Mouse (Mus musculus): ENCODE measurements around the gene Atp5b. TPM values are rescaled to one million over a fixed set of nuclear protein-coding genes. Genes with fewer than 3 reads are reported as not detected.
"Not testable (repeated sequence)": the region's sequence is repeated elsewhere in the genome, so short reads cannot be mapped to it uniquely, and the experiment has no call there.

Atp5b gene
- polyA plus RNA-seq, 1 experiment from 2014 or later, result 455 TPM

DNA sequence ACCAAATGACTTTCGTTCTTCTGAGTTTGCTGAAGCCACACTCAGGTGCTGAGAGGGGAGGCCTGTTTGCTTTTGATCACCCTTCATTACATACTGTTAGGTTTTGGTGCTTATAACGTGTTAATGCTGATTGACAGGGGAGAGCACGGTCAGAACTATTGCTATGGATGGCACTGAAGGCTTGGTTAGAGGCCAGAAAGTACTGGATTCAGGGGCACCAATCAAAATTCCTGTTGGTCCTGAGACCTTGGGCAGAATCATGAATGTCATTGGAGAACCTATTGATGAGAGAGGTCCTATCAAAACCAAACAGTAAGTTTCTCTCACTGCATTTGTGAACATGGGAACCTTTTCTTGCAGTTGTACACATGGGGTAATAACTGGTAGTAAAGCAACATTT, 1.1 kb downstream of the Atp5b start:
- H3K79me2 ChIP-seq (ENCODE audit: inconsistent target), result peaks cover 48% of the 10 kb centered on the region
- 0% methylated on average over 3 of the region's 3 CpGs for WGBS (ENCODE audit: missing documents)
- peaks cover 43% of the 10 kb centered on the region for H3K36me3 ChIP-seq (ENCODE audit: inconsistent target)
- H3K27ac ChIP-seq, result peak overlapping the region; percentile 84
- H3K4me3 ChIP-seq (ENCODE audit: inconsistent target), result peak overlapping the region; percentile 94

DNA sequence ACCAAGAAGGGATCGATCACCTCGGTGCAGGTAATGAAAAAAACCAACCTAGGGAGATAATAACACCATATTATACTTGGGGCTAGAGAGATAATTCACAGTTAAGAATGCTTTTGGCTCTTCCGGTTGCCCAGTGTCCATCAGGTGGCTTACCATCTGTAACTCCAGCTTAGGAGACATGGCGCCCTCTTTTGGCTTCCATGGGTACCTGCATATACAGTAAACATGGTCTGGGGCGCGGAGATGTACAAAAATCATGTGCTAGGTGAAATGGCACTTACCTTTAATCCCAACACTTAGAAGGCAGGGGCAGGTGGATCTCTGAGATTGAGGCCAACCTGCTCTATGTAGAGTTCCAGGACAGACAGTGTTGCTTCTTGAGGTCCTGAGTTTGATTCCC, 3.3 kb downstream of the Atp5b start:
- Histone ChIP-seq H3K27ac (no peak overlapping the region), H3K4me3 (ENCODE audit: inconsistent target) (no peak overlapping the region), H3K36me3 (ENCODE audit: inconsistent target) (peaks cover 51% of the 10 kb centered on the region), H3K79me2 (ENCODE audit: inconsistent target) (peaks cover 48% of the 10 kb centered on the region)
- WGBS (ENCODE audit: missing documents), result 82% methylated on average over 6 of the region's 6 CpGs

DNA sequence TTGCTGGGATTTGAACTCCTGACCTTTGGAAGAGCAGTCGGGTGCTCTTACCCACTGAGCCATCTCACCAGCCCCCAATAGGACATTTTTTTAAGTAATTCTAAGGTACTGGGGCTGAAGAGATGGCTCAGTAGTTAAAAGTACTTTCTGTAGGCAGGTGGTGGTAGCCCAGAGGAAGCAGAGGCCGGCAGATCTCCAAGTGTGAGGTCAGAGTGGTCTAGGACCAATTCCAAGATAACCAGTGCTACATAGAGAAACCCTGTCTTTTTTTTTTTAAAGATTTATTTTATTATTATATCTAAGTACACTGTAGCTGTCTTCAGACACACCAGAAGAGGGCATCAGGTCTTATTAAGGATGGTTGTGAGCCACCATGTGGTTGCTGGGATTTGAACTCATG, 4.1 kb downstream of the Atp5b start:
- not testable (repeated sequence) for H3K4me3 ChIP-seq (ENCODE audit: inconsistent target); H3K27ac ChIP-seq
- WGBS (ENCODE audit: missing documents), result 64% methylated on average over 1 of the region's 2 CpGs
- Histone ChIP-seq H3K36me3 (ENCODE audit: inconsistent target) (peaks cover 51% of the 10 kb centered on the region), H3K79me2 (ENCODE audit: inconsistent target) (peaks cover 48% of the 10 kb centered on the region)

DNA sequence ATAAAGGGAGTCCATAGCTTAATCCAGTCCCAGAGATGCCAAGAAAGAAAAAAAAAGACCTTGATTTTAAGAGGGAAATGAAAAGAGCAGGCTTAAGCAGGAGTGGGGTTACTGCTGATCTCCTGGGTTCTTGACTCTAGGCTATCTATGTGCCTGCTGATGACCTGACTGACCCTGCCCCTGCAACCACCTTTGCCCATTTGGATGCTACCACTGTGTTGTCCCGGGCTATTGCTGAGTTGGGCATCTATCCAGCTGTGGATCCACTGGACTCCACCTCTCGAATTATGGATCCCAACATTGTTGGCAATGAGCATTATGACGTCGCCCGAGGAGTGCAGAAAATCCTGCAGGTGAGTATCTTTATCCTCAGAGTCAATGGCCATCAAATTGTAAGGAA, 5.1 kb downstream of the Atp5b start:
- no peak overlapping the region for H3K4me3 ChIP-seq (ENCODE audit: inconsistent target)
- H3K79me2 ChIP-seq (ENCODE audit: inconsistent target), result peaks cover 47% of the 10 kb centered on the region
- H3K36me3 ChIP-seq (ENCODE audit: inconsistent target), result peaks cover 51% of the 10 kb centered on the region
- no peak overlapping the region for H3K27ac ChIP-seq
- WGBS (ENCODE audit: missing documents), result 94% methylated on average over 5 of the region's 5 CpGs

DNA sequence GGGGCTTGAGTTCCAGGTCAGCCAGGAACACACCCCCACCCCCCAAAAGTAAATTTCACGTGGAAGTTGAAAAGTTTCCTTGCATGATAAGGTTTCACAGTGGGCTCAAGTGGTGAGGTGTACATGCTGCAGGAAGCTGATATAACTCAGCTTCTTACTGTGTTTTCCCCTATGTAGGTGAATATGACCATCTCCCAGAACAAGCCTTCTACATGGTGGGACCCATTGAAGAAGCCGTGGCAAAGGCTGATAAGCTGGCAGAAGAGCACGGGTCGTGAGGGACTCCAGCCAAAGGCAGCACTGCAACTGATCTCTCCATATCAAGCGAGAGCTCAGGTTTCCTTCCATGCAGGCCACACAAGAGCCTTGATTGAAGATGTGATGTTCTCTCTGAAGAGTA, 6.8 kb downstream of the Atp5b start:
- Histone ChIP-seq H3K36me3 (ENCODE audit: inconsistent target) (peaks cover 51% of the 10 kb centered on the region), H3K27ac (no peak overlapping the region), H3K79me2 (ENCODE audit: inconsistent target) (peaks cover 42% of the 10 kb centered on the region), H3K4me3 (ENCODE audit: inconsistent target) (no peak overlapping the region)
- 86% methylated on average over 5 of the region's 5 CpGs for WGBS (ENCODE audit: missing documents)

DNA sequence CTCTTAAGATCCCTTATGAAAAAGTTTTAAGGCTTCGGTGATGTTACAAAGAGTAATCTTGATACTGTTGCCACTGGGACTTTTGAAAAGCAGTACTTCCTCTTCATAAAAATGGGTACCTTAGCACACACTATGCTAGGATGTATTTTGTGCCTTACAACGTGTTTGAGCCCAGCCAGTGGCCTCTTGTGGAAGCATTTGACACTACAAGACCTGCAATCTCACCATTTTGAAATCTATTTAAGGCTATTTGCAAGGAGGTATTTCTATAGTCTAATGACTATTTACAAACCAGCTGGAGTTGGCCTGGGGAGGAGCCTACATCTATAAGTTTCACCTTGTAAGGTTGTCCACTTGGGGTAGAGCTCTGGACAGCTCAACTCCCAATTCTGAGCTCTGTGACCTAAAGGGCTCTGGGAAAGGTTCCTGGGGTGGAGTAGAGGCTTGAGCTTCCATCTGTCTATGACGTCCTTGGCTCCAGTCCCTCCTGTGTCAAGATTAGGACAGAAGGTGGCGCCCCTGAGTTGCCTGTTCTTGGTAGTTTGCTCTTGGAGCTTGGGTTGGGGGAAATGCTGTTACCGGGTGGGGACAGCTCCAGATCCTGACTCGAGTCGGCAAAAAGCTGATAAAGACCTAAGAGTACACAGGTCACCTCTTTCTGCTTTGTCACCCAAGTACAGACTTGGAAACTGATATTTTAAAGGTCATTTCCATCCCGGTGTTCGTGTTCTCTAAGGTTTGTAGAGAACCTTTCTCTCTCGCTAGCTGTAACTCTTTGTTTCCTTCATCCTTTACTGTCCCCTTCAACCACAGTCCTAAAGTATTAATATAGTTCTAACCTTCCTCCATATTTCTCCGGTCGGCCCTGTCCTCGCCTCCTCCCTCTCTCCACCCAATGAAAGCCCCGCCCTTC, 7.8 kb downstream of the Atp5b start:
- peak overlapping the region; percentile 89 for H3K27ac ChIP-seq
- H3K79me2 ChIP-seq (ENCODE audit: inconsistent target), result peaks cover 42% of the 10 kb centered on the region
- peaks cover 40% of the 10 kb centered on the region for H3K36me3 ChIP-seq (ENCODE audit: inconsistent target)
- H3K4me3 ChIP-seq (ENCODE audit: inconsistent target), result peak overlapping the region; percentile 88
- 2% methylated on average over 14 of the region's 14 CpGs for WGBS (ENCODE audit: missing documents)

DNA sequence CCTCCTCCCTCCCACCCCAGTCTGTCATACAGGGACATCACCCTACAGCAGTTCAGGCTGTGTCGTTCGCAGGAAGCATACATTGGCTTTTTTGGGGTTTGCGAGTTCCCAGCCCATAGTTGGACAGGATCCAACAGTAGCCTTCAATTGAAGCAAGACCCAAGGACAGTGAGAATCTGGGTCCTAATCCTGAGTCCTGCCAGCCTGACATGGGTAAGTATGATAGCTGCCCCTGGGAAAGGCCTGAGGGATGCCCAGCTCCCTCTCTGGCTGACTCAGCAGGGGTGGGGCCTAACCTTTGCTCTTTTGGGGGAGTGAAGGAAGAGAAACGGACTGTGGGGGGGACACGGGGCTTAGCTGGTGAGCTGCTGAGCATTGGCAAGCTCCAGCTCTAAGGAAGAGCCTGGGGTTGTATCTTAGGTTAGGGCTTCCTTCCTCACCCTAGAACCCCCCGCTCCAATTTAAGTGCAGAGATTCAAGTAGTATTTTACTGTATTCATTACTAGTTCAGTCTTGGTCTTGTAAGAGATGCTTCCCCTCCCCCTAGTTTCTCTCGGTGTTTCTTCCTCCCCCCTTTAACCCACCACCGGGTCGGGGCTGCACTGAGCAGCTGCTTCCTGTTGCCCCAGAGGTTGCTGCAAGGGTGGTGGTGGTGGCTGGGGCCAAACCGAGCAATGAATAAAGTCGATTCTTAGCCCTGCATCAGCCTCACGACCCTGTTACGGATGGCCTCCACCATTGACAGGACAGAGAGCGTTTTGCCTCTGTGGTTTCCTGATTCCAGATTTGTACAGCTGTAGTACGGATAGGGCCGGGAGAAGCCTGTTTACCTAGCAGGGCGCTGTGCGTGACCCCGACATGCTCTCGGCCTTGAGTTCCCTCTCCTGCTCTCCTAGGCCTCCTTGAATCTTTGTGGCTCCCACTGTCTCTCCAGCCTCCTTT, 8.8 kb downstream of the Atp5b start, which contains the start of gene Baz2a:
Gene Baz2a, plus strand, starts transcription at position 14 of the 942 bp plus-strand sequence.
- H3K79me2 ChIP-seq (ENCODE audit: inconsistent target), result peaks cover 39% of the 10 kb centered on the region
- H3K27ac ChIP-seq, result peak within 1 kb of the TSS; percentile 89
- WGBS (ENCODE audit: missing documents), result under 1% methylated on average over 20 of the region's 20 CpGs
- peak within 1 kb of the TSS; percentile 88 for H3K4me3 ChIP-seq (ENCODE audit: inconsistent target)
- peaks cover 31% of the 10 kb centered on the region for H3K36me3 ChIP-seq (ENCODE audit: inconsistent target)

DNA sequence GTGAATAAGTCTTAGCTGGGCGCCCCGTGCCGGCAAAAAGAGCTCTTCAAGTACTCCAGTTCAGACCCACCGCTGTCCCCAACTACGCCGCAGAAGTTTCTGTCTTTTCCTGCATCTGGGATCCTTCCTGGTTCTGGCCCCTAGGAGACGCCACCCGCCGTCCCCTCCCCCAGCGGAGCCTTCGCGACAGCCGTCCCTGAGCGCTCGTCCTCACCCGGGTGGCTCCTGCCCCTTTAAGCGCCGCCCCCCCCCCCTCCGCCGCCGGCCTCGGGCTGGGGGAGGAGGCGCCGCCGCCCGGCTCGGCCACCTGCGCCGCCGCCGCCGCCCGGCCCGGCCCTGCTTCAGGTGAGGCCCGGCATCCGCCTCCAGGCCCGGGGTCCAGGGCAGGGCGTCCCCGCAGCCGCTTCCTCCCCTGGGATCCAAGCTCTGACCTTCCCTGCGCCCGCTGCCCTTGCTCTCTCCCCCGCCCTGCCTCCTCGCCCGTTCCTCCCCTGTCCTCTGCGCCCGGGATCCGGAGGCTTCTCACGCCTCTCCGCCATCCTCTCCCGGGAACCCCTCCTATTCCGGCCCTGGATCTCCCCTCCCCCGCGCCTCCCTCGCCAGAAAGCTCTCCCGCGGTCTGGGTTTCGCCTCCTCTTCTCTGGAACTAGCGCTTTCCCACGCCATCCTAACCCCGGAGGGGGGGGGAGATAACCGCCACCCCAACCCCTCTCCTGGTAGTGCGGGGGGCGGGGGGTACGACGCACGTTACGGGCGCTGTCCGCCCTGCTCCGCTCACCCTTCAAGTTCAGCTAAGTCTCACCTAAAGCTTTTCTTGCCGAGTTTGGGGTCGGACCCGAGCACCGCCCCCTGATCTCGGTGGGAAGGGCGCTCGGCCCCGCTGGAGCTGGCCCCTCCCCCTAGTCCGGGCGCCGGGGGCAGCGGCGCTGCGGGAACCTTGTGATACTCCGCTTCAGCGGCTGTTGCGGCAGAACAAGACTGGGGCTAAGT, 9.7 kb downstream of the Atp5b start:
- Histone ChIP-seq H3K79me2 (ENCODE audit: inconsistent target) (peaks cover 39% of the 10 kb centered on the region), H3K4me3 (ENCODE audit: inconsistent target) (peak overlapping the region; percentile 88), H3K36me3 (ENCODE audit: inconsistent target) (peaks cover 22% of the 10 kb centered on the region), H3K27ac (peak overlapping the region; percentile 89)
- 1% methylated on average over 41 of the region's 88 CpGs for WGBS (ENCODE audit: missing documents)

DNA sequence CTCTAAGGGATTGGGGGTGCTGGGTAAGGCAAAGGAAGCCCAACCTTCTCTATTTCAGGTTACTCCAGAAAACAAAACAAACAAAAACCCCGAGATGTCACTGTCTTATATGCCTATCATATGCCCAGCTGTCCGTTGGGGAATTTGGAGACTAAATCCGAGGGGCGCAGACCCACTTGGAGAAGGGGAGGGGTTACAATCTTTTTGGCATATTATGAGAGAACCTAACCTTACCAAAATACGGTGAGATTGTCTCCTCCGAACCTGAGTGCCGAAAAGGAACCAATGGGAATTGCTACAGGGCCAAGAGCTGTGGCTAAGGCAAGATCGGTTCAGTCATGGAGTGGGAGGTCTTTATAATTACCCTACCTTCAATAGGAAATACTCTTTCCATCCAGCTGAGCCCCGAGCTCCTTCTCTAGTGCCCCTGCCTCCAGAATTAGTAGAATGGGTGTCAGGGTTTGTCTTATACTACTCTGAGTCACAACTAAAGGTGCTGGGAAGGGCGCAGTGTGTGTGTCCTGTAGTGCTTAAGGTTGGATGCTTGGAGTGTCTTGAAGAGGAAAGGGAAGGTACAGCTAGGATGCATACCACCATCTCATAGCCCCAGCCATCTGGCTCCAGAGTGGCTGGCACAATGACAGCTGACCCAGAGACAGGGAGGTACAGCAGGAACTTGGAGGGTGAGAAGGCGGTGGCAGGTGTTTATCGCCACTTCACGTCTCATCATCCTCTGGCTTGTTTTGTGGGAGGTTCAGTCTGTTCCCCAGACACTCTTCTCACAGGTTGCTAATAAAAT, 10.6 kb downstream of the Atp5b start:
- H3K36me3 ChIP-seq (ENCODE audit: inconsistent target), result peaks cover 13% of the 10 kb centered on the region
- H3K27ac ChIP-seq, result peak overlapping the region; percentile 66
- peak overlapping the region; percentile 57 for H3K4me3 ChIP-seq (ENCODE audit: inconsistent target)
- WGBS (ENCODE audit: missing documents), result 28% methylated on average over 13 of the region's 13 CpGs
- peaks cover 44% of the 10 kb centered on the region for H3K79me2 ChIP-seq (ENCODE audit: inconsistent target)

DNA sequence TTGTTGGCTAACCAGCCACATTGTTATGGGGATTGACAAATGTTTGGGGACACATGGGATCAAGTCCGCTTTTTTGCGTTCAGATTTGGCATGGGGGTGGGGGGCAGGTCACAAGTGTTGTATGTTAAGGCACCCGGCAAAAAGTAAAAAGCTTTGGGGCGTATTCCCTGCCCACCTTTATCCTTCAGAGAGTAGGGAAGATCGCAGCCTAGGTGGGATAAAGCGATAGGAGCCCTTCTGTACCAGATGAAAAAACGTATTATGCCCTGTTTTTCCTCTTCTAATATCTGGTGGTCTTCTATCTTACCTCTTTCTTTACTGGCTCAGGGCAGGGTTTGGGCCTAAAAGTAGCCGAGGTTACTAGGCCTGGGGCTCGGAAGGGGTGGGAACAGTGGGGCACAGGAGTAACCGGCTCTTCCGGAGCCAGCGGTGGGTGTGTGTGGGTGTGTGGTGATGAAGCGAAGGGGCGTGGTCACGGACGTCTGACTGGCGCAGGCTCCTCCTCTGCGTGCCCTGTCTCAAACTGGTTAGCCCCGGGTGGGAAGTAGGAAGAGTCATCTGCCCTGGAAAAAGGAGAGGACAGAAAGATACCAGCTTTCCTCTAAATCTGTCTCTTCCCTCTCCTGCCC, 11.4 kb downstream of the Atp5b start:
- Histone ChIP-seq H3K79me2 (ENCODE audit: inconsistent target) (peaks cover 51% of the 10 kb centered on the region), H3K4me3 (ENCODE audit: inconsistent target) (peak overlapping the region; percentile 57), H3K27ac (peak overlapping the region; percentile 66), H3K36me3 (ENCODE audit: inconsistent target) (peaks cover 6% of the 10 kb centered on the region; the same call in 1 of the 2 replicates)
- 8% methylated on average over 19 of the region's 19 CpGs for WGBS (ENCODE audit: missing documents)

DNA sequence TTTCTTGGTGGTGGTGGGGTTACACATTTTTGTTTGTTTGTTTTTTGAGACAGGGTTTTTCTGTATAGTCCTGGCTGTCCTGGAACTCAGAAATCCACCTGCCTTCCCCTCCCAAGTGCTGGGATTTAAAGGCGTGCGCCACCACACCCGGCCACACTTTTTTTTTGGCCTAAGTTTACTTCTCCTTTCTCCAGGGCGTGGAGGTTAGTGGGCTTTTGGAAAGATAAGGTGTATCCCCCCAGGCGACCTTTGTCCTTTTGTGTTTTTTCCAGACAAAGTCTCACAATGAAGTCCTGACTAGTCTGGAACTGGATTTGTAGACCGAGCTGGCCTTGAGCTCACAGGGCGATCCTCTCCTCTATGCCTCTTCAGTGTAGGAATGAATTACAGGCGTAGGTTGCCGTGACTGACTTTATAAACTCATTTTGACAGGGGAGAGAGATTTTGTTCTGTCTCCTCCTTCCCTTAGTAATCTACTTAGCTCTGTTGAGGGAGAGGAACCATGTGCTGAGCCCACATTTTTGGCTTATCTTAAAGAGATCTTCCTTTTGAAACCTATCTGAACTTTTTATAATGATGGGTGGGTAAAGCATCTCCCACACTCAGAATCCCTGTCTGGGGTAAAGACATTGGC, 12.0 kb downstream of the Atp5b start:
- 25% methylated on average over 9 of the region's 9 CpGs for WGBS (ENCODE audit: missing documents)
- Histone ChIP-seq H3K79me2 (ENCODE audit: inconsistent target) (peaks cover 58% of the 10 kb centered on the region), H3K27ac (peak overlapping the region; percentile 66), H3K36me3 (ENCODE audit: inconsistent target) (no peaks in the 10 kb centered on the region), H3K4me3 (ENCODE audit: inconsistent target) (peak overlapping the region; percentile 57)

DNA sequence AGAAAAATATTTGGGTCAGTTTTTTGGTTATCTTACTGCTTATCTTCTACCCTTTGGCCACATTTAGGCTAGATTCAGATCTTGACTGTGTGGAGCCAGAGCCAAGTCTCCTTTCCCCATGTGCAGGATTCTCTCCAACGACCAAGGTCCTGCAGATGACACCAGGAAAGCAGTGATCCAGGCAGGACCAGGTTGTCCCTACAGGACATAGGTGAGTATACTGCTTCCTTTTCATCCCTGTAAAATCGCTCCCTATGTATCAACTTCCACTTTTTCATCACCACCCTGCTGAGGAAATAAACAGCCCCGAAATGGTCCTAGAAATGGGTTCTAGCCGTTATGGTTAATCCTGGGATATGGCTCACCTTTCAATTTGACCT, 13.2 kb downstream of the Atp5b start:
- Histone ChIP-seq H3K79me2 (ENCODE audit: inconsistent target) (peaks cover 70% of the 10 kb centered on the region), H3K4me3 (ENCODE audit: inconsistent target) (no peak overlapping the region; the same call in 1 of the 2 replicates), H3K27ac (no peak overlapping the region), H3K36me3 (ENCODE audit: inconsistent target) (no peaks in the 10 kb centered on the region)
- 10% methylated on average over 3 of the region's 4 CpGs for whole genome bisulfite sequencing (ENCODE audit: missing documents)
